Mouse (Mus musculus): ENCODE measurements around the gene Tubgcp2.

DNA sequence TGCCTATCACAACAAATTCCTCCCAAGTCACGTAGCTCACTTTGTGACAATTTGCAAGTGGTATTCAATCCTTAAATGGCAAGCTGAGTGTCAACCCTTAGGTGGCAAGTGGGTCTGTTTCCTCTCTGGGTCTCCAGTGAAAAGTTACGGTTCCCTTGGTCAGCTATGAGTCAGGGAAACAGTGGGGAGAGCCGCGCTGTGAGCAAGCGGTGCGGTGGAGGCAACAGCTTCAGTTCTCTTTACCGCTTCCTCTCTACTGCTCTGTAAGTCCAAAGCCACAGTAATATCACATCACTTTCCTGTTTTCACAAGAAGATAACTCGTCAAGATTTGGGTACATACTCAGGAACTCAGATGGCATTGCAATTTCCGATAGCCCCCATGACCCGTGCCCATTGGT is 62.2 kb downstream of the Tubgcp2 start:
- TF ChIP-seq EP300 (IDR thresholded peaks at IDR 0.05; ENCODE audit: low read depth in 1 of 2, low read length in 2 of 2) (peak; percentile 16 to 37; a peak in 3 of 4 replicates), GATA1 (IDR thresholded peaks at IDR 0.05; ENCODE audit: low read depth, low read length) (peak; percentile 41; the same call in 1 of the 2 replicates), MAFK (IDR thresholded peaks at IDR 0.05; ENCODE audit: borderline replicate concordance, low read depth, low read length) (no peak), UBTF (IDR thresholded peaks at IDR 0.05; ENCODE audit: borderline replicate concordance, insufficient read depth, low read depth, low read length) (no peak), POLR2A (IDR thresholded peaks at IDR 0.05; ENCODE audit: control insufficient read depth in 1 of 2, insufficient read depth in 1 of 2, low read depth in 1 of 2, low read length in 2 of 2, poor library complexity in 1 of 2) (no peak), USF2 (IDR thresholded peaks at IDR 0.05; ENCODE audit: borderline replicate concordance in 1 of 2, insufficient read depth in 1 of 2, low read depth in 1 of 2, low read length in 2 of 2) (no peak), POLR2AphosphoS2 (IDR thresholded peaks at IDR 0.05; ENCODE audit: low read length) (no peak), CTCF (IDR thresholded peaks at IDR 0.05 in 2 of 3, conservative IDR thresholded peaks at IDR 0.05 in 1 of 3; ENCODE audit: control insufficient read depth in 1 of 3, insufficient read depth in 1 of 3, low read depth in 2 of 3, low read length in 3 of 3, poor library complexity in 1 of 3, severe bottlenecking in 1 of 3) (no peak), SMC3 (IDR thresholded peaks at IDR 0.05; ENCODE audit: low read depth, low read length) (no peak), KAT2A (conservative IDR thresholded peaks at IDR 0.05; ENCODE audit: low read depth, low read length) (no peak), MXI1 (IDR thresholded peaks at IDR 0.05; ENCODE audit: low read depth, low read length) (no peak), ETS1 (IDR thresholded peaks at IDR 0.05; ENCODE audit: low read depth, low read length) (no peak)
